Mouse (Mus musculus): ENCODE data around the gene Gm15448.
"Not testable (repeated sequence)": the region's sequence is repeated elsewhere in the genome, so short reads cannot be mapped to it uniquely, and the experiment has no call there.

Gm15448 gene

GRCm38 (mm10) chr7:3825599-3825998 is at the start of gene Gm15448:
Gene Gm15448, minus strand, starts transcription at chr7:3825687.
- not testable (repeated sequence) for DNase-seq (ENCODE audit: low spot score in 2 of 2)

GRCm38 (mm10) chr7:3875032-3875431 is 49.5 kb upstream of the Gm15448 start:
- not testable (repeated sequence) for DNase-seq (ENCODE audit: low spot score in 2 of 2)

GRCm38 (mm10) chr7:3844951-3845350 is 19.5 kb upstream of the Gm15448 start, which contains the start of gene Pira2:
Gene Pira2, minus strand, starts transcription at chr7:3845051.
- not testable (repeated sequence) for DNase-seq (ENCODE audit: low spot score in 2 of 2)

- DNase-seq (ENCODE audit: low spot score in 2 of 2) = not testable (repeated sequence)
These were observed 12.4 kb upstream of the Gm15448 start for GRCm38 (mm10) chr7:3837854-3838253.

GRCm38 (mm10) chr7:3830633-3831032 is 5.1 kb upstream of the Gm15448 start:
- not testable (repeated sequence) for DNase-seq (ENCODE audit: low spot score in 2 of 2)

- DNase-seq (ENCODE audit: low spot score in 2 of 2) = not testable (repeated sequence)
These were observed 13.6 kb downstream of the Gm15448 start for GRCm38 (mm10) chr7:3811912-3812311.

GRCm38 (mm10) chr7:3802935-3803334 is 22.6 kb downstream of the Gm15448 start:
- DNase-seq (ENCODE audit: low spot score in 2 of 2) = not testable (repeated sequence)

- not testable (repeated sequence) for DNase-seq (ENCODE audit: low spot score in 2 of 2)
These were observed 25.5 kb downstream of the Gm15448 start for GRCm38 (mm10) chr7:3799940-3800339.

- DNase-seq (ENCODE audit: low spot score in 2 of 2) = not testable (repeated sequence)
These were observed 29.2 kb downstream of the Gm15448 start for GRCm38 (mm10) chr7:3796286-3796685.
